Mouse (Mus musculus): ENCODE data around the gene Ddx28. TPM values are rescaled to one million over a fixed set of nuclear protein-coding genes. Genes with fewer than 3 reads are reported as not detected.

Gene Ddx28
- polyA plus RNA-seq, 1 experiment from 2014 or later = 21.0 TPM

DNA sequence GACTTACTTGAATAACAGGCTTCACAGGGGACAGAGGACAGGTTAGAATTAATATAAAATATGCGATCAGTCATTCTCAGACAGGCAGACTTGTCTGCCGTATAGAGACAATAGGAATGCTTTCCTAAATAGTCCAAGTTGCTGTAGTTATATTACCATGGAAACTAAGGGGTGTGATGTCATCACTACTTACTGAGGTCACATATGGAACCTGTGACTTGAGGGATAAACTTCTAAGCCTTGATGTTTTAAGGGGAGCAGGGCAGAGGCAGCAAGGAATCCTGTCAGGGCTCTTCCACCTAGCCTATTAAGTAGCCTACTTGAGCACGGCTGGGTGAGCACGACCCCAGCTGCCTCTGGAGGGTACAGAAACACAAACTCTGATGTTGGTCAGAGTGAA lies 5.8 kb downstream of the Ddx28 start, which contains the start of gene Dpep2nb:
Dpep2nb (minus strand) TSS at position 101 of the 400 bp plus-strand sequence.
- DNase-seq (ENCODE audit: low spot score) (no peak), ATAC-seq (replicated peaks; ENCODE audit: low FRiP score) (no peak)
- Histone ChIP-seq H3K27ac (ENCODE audit: low read depth, low read length) (no peak within 1 kb of the TSS), H3K9me3 (ENCODE audit: control insufficient read depth, low read length) (no peaks in the 10 kb centered on the region), H3K4me2 (ENCODE audit: low read depth, low read length, severe bottlenecking) (no peak within 1 kb of the TSS), H3K9ac (ENCODE audit: low read length) (no peak within 1 kb of the TSS), H3K27me3 (ENCODE audit: control insufficient read depth, insufficient read depth, low read length) (no peaks in the 10 kb centered on the region), H3K36me3 (ENCODE audit: control insufficient read depth, insufficient read depth, low read length) (no peaks in the 10 kb centered on the region; the same call in 1 of the 2 replicates), H3K4me1 (replicated peaks; ENCODE audit: control insufficient read depth, insufficient read depth, low read length) (peaks cover 4% of the 10 kb centered on the region), H3K4me3 (ENCODE audit: low read depth, low read length) (no peak within 1 kb of the TSS)
- 86% methylated on average over 4 of the region's 4 CpGs for WGBS

DNA sequence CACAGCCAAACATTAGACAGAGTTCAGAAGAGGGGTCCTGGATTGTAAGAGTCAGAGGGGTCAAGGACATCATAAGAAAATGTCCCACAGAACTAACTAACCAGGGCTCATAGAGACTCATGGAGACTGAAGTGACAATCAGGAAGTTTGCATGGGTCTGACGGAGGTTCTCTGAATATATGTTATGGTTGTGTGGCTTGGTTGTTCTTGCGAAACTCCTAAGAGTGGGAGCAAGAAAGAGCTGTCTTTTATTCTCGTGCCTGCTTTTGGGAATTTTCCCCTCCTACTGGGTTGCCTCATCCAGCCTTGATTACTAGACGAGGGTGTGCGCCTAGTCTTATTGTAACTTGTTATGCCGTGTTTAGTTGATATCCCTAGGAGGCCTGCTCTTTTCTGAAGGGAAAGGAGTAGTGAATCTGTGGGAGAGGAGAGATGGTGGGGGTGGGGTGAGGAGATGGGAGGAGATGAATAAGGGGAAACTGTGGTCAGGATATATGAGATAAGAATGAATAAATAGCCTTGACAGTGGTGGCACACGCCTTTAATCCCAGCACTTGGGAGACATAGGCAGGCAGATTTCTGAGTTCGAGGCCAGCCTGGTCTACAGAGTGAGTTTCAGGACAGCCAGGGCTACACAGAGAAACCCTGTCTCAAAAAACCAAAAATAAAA lies 7.0 kb downstream of the Ddx28 start:
- DNase-seq (ENCODE audit: low spot score) = no peak
- no peaks in the 10 kb centered on the region for H3K4me1 ChIP-seq (replicated peaks; ENCODE audit: control insufficient read depth, insufficient read depth, low read length)
- H3K36me3 ChIP-seq (ENCODE audit: control insufficient read depth, insufficient read depth, low read length) = no peaks in the 10 kb centered on the region; the same call in 1 of the 2 replicates
- no peaks in the 10 kb centered on the region for H3K9me3 ChIP-seq (ENCODE audit: control insufficient read depth, low read length)
- H3K9ac ChIP-seq (ENCODE audit: low read length) = no peak overlapping the region
- no peak for ATAC-seq (replicated peaks; ENCODE audit: low FRiP score)
- 83% methylated on average over 8 of the region's 8 CpGs for WGBS
- no peaks in the 10 kb centered on the region for H3K27me3 ChIP-seq (ENCODE audit: control insufficient read depth, insufficient read depth, low read length)
- no peak overlapping the region for H3K27ac ChIP-seq (ENCODE audit: low read depth, low read length)
- H3K4me3 ChIP-seq (ENCODE audit: low read depth, low read length) = no peak overlapping the region
- no peak overlapping the region for H3K4me2 ChIP-seq (ENCODE audit: low read depth, low read length, severe bottlenecking)

DNA sequence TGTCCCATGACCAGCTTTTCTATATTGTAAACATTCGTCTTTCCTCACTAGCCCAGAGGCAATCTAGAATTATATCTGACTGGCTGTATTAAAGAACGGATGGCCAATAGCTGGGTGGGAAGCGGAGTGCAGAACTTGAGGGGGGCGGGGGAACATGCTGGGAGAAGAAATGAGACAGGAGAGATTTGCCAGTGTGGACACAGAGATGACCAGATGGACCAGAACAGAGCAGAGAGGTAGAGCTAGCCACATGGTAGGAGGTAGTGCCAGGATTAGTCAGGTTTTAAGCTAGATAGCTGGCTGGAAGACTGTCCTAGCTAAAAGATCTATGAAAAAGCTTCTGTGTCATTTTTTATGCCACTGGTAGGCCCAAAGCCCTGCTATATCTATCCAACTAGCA lies 9.8 kb downstream of the Ddx28 start:
- no peak overlapping the region for H3K9ac ChIP-seq (ENCODE audit: low read length)
- H3K27ac ChIP-seq (ENCODE audit: low read depth, low read length) = no peak overlapping the region
- no peaks in the 10 kb centered on the region for H3K27me3 ChIP-seq (ENCODE audit: control insufficient read depth, insufficient read depth, low read length)
- 83% methylated on average over 4 of the region's 4 CpGs for WGBS
- H3K36me3 ChIP-seq (ENCODE audit: control insufficient read depth, insufficient read depth, low read length) = no peaks in the 10 kb centered on the region
- no peak overlapping the region for H3K4me3 ChIP-seq (ENCODE audit: low read depth, low read length)
- ATAC-seq (replicated peaks; ENCODE audit: low FRiP score) (no peak), DNase-seq (ENCODE audit: low spot score) (no peak)
- no peaks in the 10 kb centered on the region for H3K9me3 ChIP-seq (ENCODE audit: control insufficient read depth, low read length)
- no peaks in the 10 kb centered on the region for H3K4me1 ChIP-seq (replicated peaks; ENCODE audit: control insufficient read depth, insufficient read depth, low read length)
- no peak overlapping the region for H3K4me2 ChIP-seq (ENCODE audit: low read depth, low read length, severe bottlenecking)

DNA sequence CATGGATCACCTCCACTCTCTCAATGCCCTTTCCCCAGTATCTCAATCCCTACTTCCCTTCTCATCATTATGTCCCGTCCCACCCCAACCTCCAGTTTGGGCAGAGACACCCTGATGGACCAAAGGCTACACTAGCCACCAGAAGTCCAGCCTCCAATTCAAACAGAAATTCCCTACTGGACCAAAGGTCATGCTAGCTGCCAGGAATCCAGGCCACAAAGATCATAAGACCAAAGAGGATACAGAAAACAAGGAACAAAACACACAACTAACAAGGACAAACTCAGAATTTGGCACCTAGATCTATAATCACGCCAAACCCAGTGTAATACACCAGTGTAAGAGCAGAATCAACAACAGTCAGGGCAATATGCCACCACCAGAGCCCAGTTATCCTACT lies 12.7 kb downstream of the Ddx28 start:
- no peaks in the 10 kb centered on the region for H3K9me3 ChIP-seq (ENCODE audit: control insufficient read depth, low read length)
- ATAC-seq (replicated peaks; ENCODE audit: low FRiP score) (no peak), DNase-seq (ENCODE audit: low spot score) (no peak)
- H3K36me3 ChIP-seq (ENCODE audit: control insufficient read depth, insufficient read depth, low read length) = no peaks in the 10 kb centered on the region
- H3K27ac ChIP-seq (ENCODE audit: low read depth, low read length) = no peak overlapping the region
- H3K27me3 ChIP-seq (ENCODE audit: control insufficient read depth, insufficient read depth, low read length) = no peaks in the 10 kb centered on the region
- no peak overlapping the region for H3K9ac ChIP-seq (ENCODE audit: low read length)
- H3K4me1 ChIP-seq (replicated peaks; ENCODE audit: control insufficient read depth, insufficient read depth, low read length) = no peaks in the 10 kb centered on the region
- no peak overlapping the region for H3K4me3 ChIP-seq (ENCODE audit: low read depth, low read length)
- H3K4me2 ChIP-seq (ENCODE audit: low read depth, low read length, severe bottlenecking) = no peak overlapping the region
- 92% methylated on average over 2 of the region's 2 CpGs for WGBS

DNA sequence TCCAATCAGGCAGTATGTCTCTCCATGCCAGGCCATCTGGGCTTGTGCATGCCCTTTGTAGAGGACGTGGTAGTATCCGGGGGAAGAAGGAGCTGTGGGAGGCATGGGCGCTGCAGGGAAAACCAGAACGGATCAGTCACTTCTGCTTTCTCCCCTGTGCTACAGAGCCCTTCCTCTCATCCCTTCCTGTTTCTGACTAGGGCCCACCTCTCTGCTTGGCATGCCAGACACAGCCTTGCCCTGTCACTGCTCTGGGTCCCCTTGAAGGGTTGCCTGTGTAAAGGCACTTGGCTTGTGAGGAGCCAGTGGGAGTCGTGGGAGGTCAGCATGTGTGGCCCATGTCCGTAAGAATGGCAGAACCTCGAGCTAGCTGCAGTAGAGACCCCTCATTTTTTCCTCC lies 15.3 kb downstream of the Ddx28 start:
- no peaks in the 10 kb centered on the region for H3K36me3 ChIP-seq (ENCODE audit: control insufficient read depth, insufficient read depth, low read length)
- DNase-seq (ENCODE audit: low spot score) (no peak), ATAC-seq (replicated peaks; ENCODE audit: low FRiP score) (no peak)
- H3K27ac ChIP-seq (ENCODE audit: low read depth, low read length) = no peak overlapping the region
- no peak overlapping the region for H3K9ac ChIP-seq (ENCODE audit: low read length)
- no peaks in the 10 kb centered on the region for H3K27me3 ChIP-seq (ENCODE audit: control insufficient read depth, insufficient read depth, low read length)
- no peaks in the 10 kb centered on the region for H3K9me3 ChIP-seq (ENCODE audit: control insufficient read depth, low read length)
- H3K4me1 ChIP-seq (replicated peaks; ENCODE audit: control insufficient read depth, insufficient read depth, low read length) = no peaks in the 10 kb centered on the region
- no peak overlapping the region for H3K4me3 ChIP-seq (ENCODE audit: low read depth, low read length)
- 74% methylated on average over 7 of the region's 7 CpGs for WGBS
- H3K4me2 ChIP-seq (ENCODE audit: low read depth, low read length, severe bottlenecking) = no peak overlapping the region

DNA sequence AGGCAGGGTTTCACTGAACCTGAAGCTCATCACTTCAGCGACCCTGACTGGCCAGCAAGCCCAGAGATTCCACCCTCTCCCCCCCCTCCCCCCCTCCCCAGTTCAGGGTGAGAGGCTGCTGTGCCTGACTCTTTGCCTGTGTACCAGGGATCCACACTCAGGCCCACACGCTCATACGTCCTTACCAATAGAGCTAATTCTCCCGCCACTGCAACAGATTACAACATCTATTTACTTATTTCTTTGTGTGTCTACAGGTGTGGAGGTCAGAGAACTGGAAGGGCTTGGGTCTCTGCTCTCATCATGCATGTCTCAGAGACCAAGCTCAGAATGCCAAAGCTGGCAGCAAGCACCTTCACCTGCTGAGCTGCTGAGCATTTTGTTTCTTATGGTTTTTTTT lies 18.5 kb downstream of the Ddx28 start:
- 58% methylated on average over 4 of the region's 4 CpGs for WGBS

DNA sequence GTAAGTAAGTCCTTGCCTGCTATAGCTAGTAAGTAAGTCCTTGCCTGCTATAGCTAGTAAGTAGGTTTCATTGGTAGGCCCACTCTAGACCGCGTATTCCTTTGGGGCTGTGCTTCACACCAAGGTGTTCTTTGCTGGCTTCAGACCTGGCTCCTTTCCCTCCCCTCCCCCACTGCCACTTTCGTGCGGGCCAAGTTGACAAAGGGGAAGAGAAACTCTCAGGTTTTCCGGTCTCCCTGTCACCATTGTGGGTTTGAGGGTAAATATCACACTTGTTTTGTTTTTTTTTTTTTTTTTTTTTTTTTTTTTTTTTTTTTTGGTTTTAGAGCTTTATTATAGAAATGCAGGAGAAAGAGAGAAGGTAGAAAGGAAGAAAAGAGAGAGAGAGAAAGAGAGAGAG lies 19.2 kb downstream of the Ddx28 start:
- no peak for ATAC-seq (replicated peaks; ENCODE audit: low FRiP score)
- no peak overlapping the region for H3K4me2 ChIP-seq (ENCODE audit: low read depth, low read length, severe bottlenecking)
- no peak overlapping the region for H3K27ac ChIP-seq (ENCODE audit: low read depth, low read length)
- H3K9ac ChIP-seq (ENCODE audit: low read length) = no peak overlapping the region
- H3K36me3 ChIP-seq (ENCODE audit: control insufficient read depth, insufficient read depth, low read length) = no peaks in the 10 kb centered on the region
- DNase-seq (ENCODE audit: low spot score) = no peak
- no peaks in the 10 kb centered on the region for H3K27me3 ChIP-seq (ENCODE audit: control insufficient read depth, insufficient read depth, low read length)
- H3K4me3 ChIP-seq (ENCODE audit: low read depth, low read length) = no peak overlapping the region
- no peaks in the 10 kb centered on the region for H3K4me1 ChIP-seq (replicated peaks; ENCODE audit: control insufficient read depth, insufficient read depth, low read length)
- no peaks in the 10 kb centered on the region for H3K9me3 ChIP-seq (ENCODE audit: control insufficient read depth, low read length)
- 74% methylated on average over 5 of the region's 5 CpGs for WGBS

More for the DNA sequence above, 18.5 kb downstream of the Ddx28 start:
- Histone ChIP-seq H3K9me3 (ENCODE audit: control insufficient read depth, low read length) (no peaks in the 10 kb centered on the region), H3K4me2 (ENCODE audit: low read depth, low read length, severe bottlenecking) (no peak overlapping the region), H3K36me3 (ENCODE audit: control insufficient read depth, insufficient read depth, low read length) (no peaks in the 10 kb centered on the region), H3K27ac (ENCODE audit: low read depth, low read length) (no peak overlapping the region), H3K4me1 (replicated peaks; ENCODE audit: control insufficient read depth, insufficient read depth, low read length) (no peaks in the 10 kb centered on the region), H3K27me3 (ENCODE audit: control insufficient read depth, insufficient read depth, low read length) (no peaks in the 10 kb centered on the region), H3K9ac (ENCODE audit: low read length) (no peak overlapping the region), H3K4me3 (ENCODE audit: low read depth, low read length) (no peak overlapping the region)
- DNase-seq (ENCODE audit: low spot score) (no peak), ATAC-seq (replicated peaks; ENCODE audit: low FRiP score) (no peak)

DNA sequence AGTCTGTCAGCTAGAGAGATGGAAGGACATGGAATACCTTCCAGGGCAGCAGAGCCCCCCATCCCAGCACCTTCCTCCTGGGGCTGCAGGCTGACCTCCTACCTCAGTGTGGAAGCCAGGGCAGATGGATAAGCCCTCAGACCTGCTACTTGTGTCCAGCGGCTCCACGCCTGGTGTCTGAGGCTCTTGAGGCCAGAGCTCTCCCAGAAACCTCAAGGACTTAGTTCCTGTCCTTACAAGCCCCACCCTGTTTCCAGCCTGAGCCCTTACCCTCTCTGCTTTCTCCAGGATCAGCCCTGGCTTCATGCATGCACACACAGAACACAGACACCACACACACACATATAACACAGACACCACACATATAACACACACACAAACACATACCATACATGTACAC lies 20.1 kb downstream of the Ddx28 start:
- WGBS = 89% methylated on average over 2 of the region's 2 CpGs
- DNase-seq (ENCODE audit: low spot score) (no peak), ATAC-seq (replicated peaks; ENCODE audit: low FRiP score) (no peak)
- Histone ChIP-seq H3K4me1 (replicated peaks; ENCODE audit: control insufficient read depth, insufficient read depth, low read length) (no peaks in the 10 kb centered on the region), H3K27ac (ENCODE audit: low read depth, low read length) (no peak overlapping the region), H3K9ac (ENCODE audit: low read length) (peak overlapping the region; percentile 41; the same call in 1 of the 2 replicates), H3K36me3 (ENCODE audit: control insufficient read depth, insufficient read depth, low read length) (no peaks in the 10 kb centered on the region), H3K4me2 (ENCODE audit: low read depth, low read length, severe bottlenecking) (no peak overlapping the region), H3K27me3 (ENCODE audit: control insufficient read depth, insufficient read depth, low read length) (no peaks in the 10 kb centered on the region), H3K4me3 (ENCODE audit: low read depth, low read length) (no peak overlapping the region), H3K9me3 (ENCODE audit: control insufficient read depth, low read length) (no peaks in the 10 kb centered on the region)

DNA sequence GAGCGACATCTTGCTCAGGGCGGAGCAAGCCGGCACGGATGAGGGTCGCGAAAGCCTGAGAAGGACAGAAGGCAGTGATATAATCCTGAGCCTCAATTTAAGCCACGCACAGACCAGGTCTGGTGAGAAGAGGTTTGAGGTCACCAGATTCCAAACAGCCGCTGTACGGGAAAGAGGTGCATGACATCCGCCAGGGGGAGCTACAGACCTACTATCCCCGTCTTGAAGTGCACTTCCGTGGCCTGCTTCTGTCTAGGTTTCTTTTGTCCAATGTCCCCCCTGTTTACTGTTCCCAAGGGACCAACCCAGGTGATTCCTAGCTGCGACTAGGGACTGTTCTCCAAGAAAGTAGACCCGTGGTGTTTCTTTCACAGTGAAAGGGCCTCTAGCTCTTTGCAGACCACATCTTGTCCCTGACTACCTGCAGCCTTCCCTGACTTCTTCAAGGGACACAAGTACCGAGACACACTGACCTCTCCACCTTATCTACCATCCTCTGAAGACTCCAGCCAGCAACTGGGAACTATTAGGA lies 20.8 kb downstream of the Ddx28 start, which contains the start of gene Dus2:
Dus2 (plus strand) TSS at position 482 of the 532 bp plus-strand sequence.
- peak; percentile 71 for ATAC-seq (replicated peaks; ENCODE audit: low FRiP score)
- Histone ChIP-seq H3K4me2 (ENCODE audit: low read depth, low read length, severe bottlenecking) (peak within 1 kb of the TSS; percentile 15; the same call in 1 of the 2 replicates), H3K4me3 (ENCODE audit: low read depth, low read length) (no peak within 1 kb of the TSS), H3K27ac (ENCODE audit: low read depth, low read length) (no peak within 1 kb of the TSS), H3K36me3 (ENCODE audit: control insufficient read depth, insufficient read depth, low read length) (no peaks in the 10 kb centered on the region), H3K4me1 (replicated peaks; ENCODE audit: control insufficient read depth, insufficient read depth, low read length) (no peaks in the 10 kb centered on the region), H3K27me3 (ENCODE audit: control insufficient read depth, insufficient read depth, low read length) (no peaks in the 10 kb centered on the region), H3K9ac (ENCODE audit: low read length) (peak within 1 kb of the TSS; percentile 41), H3K9me3 (ENCODE audit: control insufficient read depth, low read length) (no peaks in the 10 kb centered on the region)
- DNase-seq (ENCODE audit: low spot score) = peak; percentile 89
- WGBS = 11% methylated on average over 15 of the region's 15 CpGs
